Mouse (Mus musculus) intestine, embryonic 16.5 days (tissue): ENCODE results near the gene Hoxb5. TPM values are rescaled to one million over a fixed set of nuclear protein-coding genes. Genes with fewer than 3 reads are reported as not detected.
A peak's percentile ranks its signal among the peaks of the same experiment; 100 is the strongest.

Experiments
- ATAC-seq: fragments of 200-750 bp; cut with Nextera tagmentation; 2 replicates; pipeline ENCODE4 v1.8.0; 2017; ENCODE audit warnings: moderate TSS enrichment, moderate library complexity
- H3K27ac ChIP-seq: fragments of 300-500 bp; sonication (generic); 2 replicates; pipeline ENCODE4 v1.5.1; 2014; ENCODE audit warnings: mild to moderate bottlenecking, low read length
- H3K27me3 ChIP-seq: fragments of 300-500 bp; sonication (generic); replicated peaks from 2 replicates; pipeline ENCODE4 v1.6.1; 2014; ENCODE audit warnings: low read length, control low read depth, mixed read lengths; ENCODE audit not compliant: control insufficient read depth, insufficient read depth
- H3K36me3 ChIP-seq: fragments of 300-500 bp; sonication (generic); 2 replicates; pipeline ENCODE4 v1.6.1; 2014; ENCODE audit warnings: low read length, control low read depth; ENCODE audit not compliant: control insufficient read depth, insufficient read depth
- H3K4me1 ChIP-seq: fragments of 300-500 bp; sonication (generic); 2 replicates; pipeline ENCODE4 v1.6.1; 2014; ENCODE audit warnings: low read length, control low read depth, mixed read lengths; ENCODE audit not compliant: control insufficient read depth, insufficient read depth
- H3K4me2 ChIP-seq: fragments of 300-500 bp; sonication (generic); 2 replicates; pipeline ENCODE4 v1.6.1; 2014; ENCODE audit warnings: low read depth, low read length, control low read depth
- H3K4me3 ChIP-seq: fragments of 300-500 bp; sonication (generic); 2 replicates; pipeline ENCODE4 v1.5.1; 2014; ENCODE audit warnings: mild to moderate bottlenecking, low read length
- H3K9ac ChIP-seq: fragments of 300-500 bp; sonication (generic); 2 replicates; pipeline ENCODE4 v1.6.1; 2014; ENCODE audit warnings: low read depth, low read length
- H3K9me3 ChIP-seq: fragments of 300-500 bp; sonication (generic); 2 replicates; pipeline ENCODE4 v1.6.1; 2016; ENCODE audit warnings: low read length, control low read depth; ENCODE audit not compliant: control insufficient read depth
- WGBS: fragments of 180-500 bp; shearing (Covaris S2); extraction: QIAGEN DNeasy Blood & Tissue Kit; methylation state at CpG from one replicate; pipeline ENCODE4 v1.1.7; 2014; 5-methylcytosine and 5-hydroxymethylcytosine counted together
- polyA plus RNA-seq: library from polyadenylated mRNA; unstranded; fragments of >200 nt; fragmentation: Nextera tagmentation; extraction: Ambion mirVana; gene quantifications from 2 replicates; pipeline ENCODE4 v1.2.1, GENCODE M21; 2015

The Hoxb5 gene
- polyA plus RNA-seq, 1 experiment from 2014 or later = 28.7 TPM

- WGBS = 6% methylated on average over 9 of the region's 9 CpGs
- Histone ChIP-seq H3K4me1 (peaks cover 28% of the 10 kb centered on the region), H3K9me3 (no peaks in the 10 kb centered on the region), H3K36me3 (no peaks in the 10 kb centered on the region), H3K27me3 (peaks cover 46% of the 10 kb centered on the region), H3K9ac (peak overlapping the region; percentile 81), H3K4me2 (peak overlapping the region; percentile 78), H3K27ac (no peak overlapping the region), H3K4me3 (peak overlapping the region; percentile 60)
- ATAC-seq = no peak
These were observed 3.4 kb upstream of the Hoxb5 start for GRCm38 (mm10) chr11:96299781-96300180.

- 14% methylated on average over 35 of the region's 35 CpGs for WGBS
- peak overlapping the region; percentile 81 for H3K9ac ChIP-seq
- ATAC-seq = no peak
- H3K9me3 ChIP-seq = no peaks in the 10 kb centered on the region
- H3K27ac ChIP-seq = peak overlapping the region; percentile 44; the same call in 1 of the 2 replicates
- peaks cover 27% of the 10 kb centered on the region for H3K4me1 ChIP-seq
- H3K4me2 ChIP-seq = peak overlapping the region; percentile 78
- H3K36me3 ChIP-seq = no peaks in the 10 kb centered on the region
- peaks cover 46% of the 10 kb centered on the region for H3K27me3 ChIP-seq
- H3K4me3 ChIP-seq = peak overlapping the region; percentile 60
These were observed 2.6 kb upstream of the Hoxb5 start for GRCm38 (mm10) chr11:96300354-96301063.

- peak overlapping the region; percentile 44; the same call in 1 of the 2 replicates for H3K27ac ChIP-seq
- peak overlapping the region; percentile 60 for H3K4me3 ChIP-seq
- H3K9me3 ChIP-seq = no peaks in the 10 kb centered on the region
- H3K4me2 ChIP-seq = peak overlapping the region; percentile 78
- H3K27me3 ChIP-seq = peaks cover 46% of the 10 kb centered on the region
- no peaks in the 10 kb centered on the region for H3K36me3 ChIP-seq
- no peak for ATAC-seq
- peaks cover 27% of the 10 kb centered on the region for H3K4me1 ChIP-seq
- peak overlapping the region; percentile 81 for H3K9ac ChIP-seq
- 38% methylated on average over 10 of the region's 10 CpGs for WGBS
These were observed 2.1 kb upstream of the Hoxb5 start for GRCm38 (mm10) chr11:96301064-96301431.

GRCm38 (mm10) chr11:96301837-96302236 lies 1.3 kb upstream of the Hoxb5 start:
- Histone ChIP-seq H3K4me1 (peaks cover 29% of the 10 kb centered on the region), H3K4me3 (peak overlapping the region; percentile 19), H3K27ac (peak overlapping the region; percentile 46), H3K36me3 (no peaks in the 10 kb centered on the region), H3K9me3 (no peaks in the 10 kb centered on the region), H3K27me3 (peaks cover 41% of the 10 kb centered on the region), H3K9ac (peak overlapping the region; percentile 46), H3K4me2 (peak overlapping the region; percentile 79)
- no peak for ATAC-seq
- WGBS = 19% methylated on average over 15 of the region's 15 CpGs

GRCm38 (mm10) chr11:96302381-96303150 lies 570 bp upstream of the Hoxb5 start:
- Histone ChIP-seq H3K9me3 (no peaks in the 10 kb centered on the region), H3K27ac (peak overlapping the region; percentile 46), H3K27me3 (peaks cover 35% of the 10 kb centered on the region), H3K36me3 (no peaks in the 10 kb centered on the region), H3K4me3 (peak overlapping the region; percentile 50; the same call in 1 of the 2 replicates), H3K4me1 (peaks cover 24% of the 10 kb centered on the region), H3K9ac (peak overlapping the region; percentile 46), H3K4me2 (peak overlapping the region; percentile 79)
- ATAC-seq = no peak
- WGBS = 22% methylated on average over 23 of the region's 23 CpGs

GRCm38 (mm10) chr11:96304381-96305195 lies 1.5 kb downstream of the Hoxb5 start:
- Histone ChIP-seq H3K9me3 (no peaks in the 10 kb centered on the region), H3K4me1 (peaks cover 25% of the 10 kb centered on the region), H3K27ac (peak overlapping the region; percentile 81), H3K9ac (peak overlapping the region; percentile 81), H3K4me3 (peak overlapping the region; percentile 50), H3K27me3 (peaks cover 20% of the 10 kb centered on the region), H3K36me3 (no peaks in the 10 kb centered on the region), H3K4me2 (peak overlapping the region; percentile 79)
- 9% methylated on average over 38 of the region's 38 CpGs for WGBS
- no peak for ATAC-seq

- peak overlapping the region; percentile 81 for H3K9ac ChIP-seq
- H3K4me2 ChIP-seq = peak overlapping the region; percentile 79
These were observed 2.5 kb downstream of the Hoxb5 start for GRCm38 (mm10) chr11:96305505-96306182.

GRCm38 (mm10) chr11:96306183-96306907 lies 3.2 kb downstream of the Hoxb5 start:
- Histone ChIP-seq H3K4me3 (peak overlapping the region; percentile 50), H3K27ac (peak overlapping the region; percentile 81), H3K9me3 (no peaks in the 10 kb centered on the region), H3K4me2 (peak overlapping the region; percentile 79), H3K27me3 (peaks cover 8% of the 10 kb centered on the region; the same call in 1 of the 2 replicates), H3K9ac (peak overlapping the region; percentile 81), H3K36me3 (no peaks in the 10 kb centered on the region), H3K4me1 (peaks cover 29% of the 10 kb centered on the region)
- 20% methylated on average over 7 of the region's 7 CpGs for WGBS
- no peak for ATAC-seq

More at GRCm38 (mm10) chr11:96305505-96306182, 2.5 kb downstream of the Hoxb5 start:
- no peaks in the 10 kb centered on the region for H3K9me3 ChIP-seq
- no peak for ATAC-seq
- peaks cover 28% of the 10 kb centered on the region for H3K4me1 ChIP-seq
- 53% methylated on average over 6 of the region's 6 CpGs for WGBS
- peak overlapping the region; percentile 50 for H3K4me3 ChIP-seq
- H3K27ac ChIP-seq = peak overlapping the region; percentile 81
- no peaks in the 10 kb centered on the region for H3K36me3 ChIP-seq
- peaks cover 13% of the 10 kb centered on the region for H3K27me3 ChIP-seq
